Mouse (Mus musculus) liver, postnatal 0 days (tissue): ENCODE results near the gene Ppil3.

Experiments
- CTCF ChIP-seq: sonication (generic); IDR thresholded peaks from 2 replicates; pipeline ENCODE4 v1.5.1; 2016; ENCODE audit warnings: antibody characterized with exemption, low read depth
- EP300 ChIP-seq: IDR thresholded peaks from 2 replicates; pipeline ENCODE4 v1.6.1; 2016; ENCODE audit warnings: antibody characterized with exemption, low read depth, mild to moderate bottlenecking

GRCm38 (mm10) chr1:58475662-58476061, 30.4 kb upstream of the Ppil3 start:
- TF ChIP-seq CTCF (no peak), EP300 (no peak)
